Mouse (Mus musculus) adrenal gland, postnatal 36 days (tissue): ENCODE results near the gene 2610008E11Rik. TPM values are rescaled to one million over a fixed set of nuclear protein-coding genes. Genes with fewer than 3 reads are reported as not detected.
"Not testable (repeated sequence)": the region's sequence is repeated elsewhere in the genome, so short reads cannot be mapped to it uniquely, and the experiment has no call there.

Experiments used
- DNase-seq, 2 experiments: peaks; one replicate each; pipeline ENCODE4 v3.0.0; 2021; ENCODE audit warnings: mixed read lengths in 1 of 2
- long read RNA-seq, 2 experiments: library from polyadenylated mRNA; stranded (forward); transcript quantifications; one replicate each; pipeline ENCODE4 v2.0.0; 2021; ENCODE audit warnings: borderline sequencing depth in 2 of 2
- total RNA-seq, 2 experiments: library from RNA; stranded (reverse); gene quantifications; 2 replicates each; pipeline ENCODE4 v1.2.3; 2021

Gene 2610008E11Rik
- 10 to 100 TPM; 12.0 to 13.2 TPM for total RNA-seq
- long read RNA-seq, experiment 1, full-length matches to known transcripts = 2 of 4 reads
- long read RNA-seq, experiment 1, partial matches to known transcripts = 0 of 4 reads
- long read RNA-seq, experiment 1, other reads (novel, unspliced or antisense) = 2 of 4 reads
- long read RNA-seq, experiment 2, full-length matches to known transcripts = 1 of 1 reads
- long read RNA-seq, experiment 2, partial matches to known transcripts = 0 of 1 reads
- long read RNA-seq, experiment 2, other reads (novel, unspliced or antisense) = 0 of 1 reads

GRCm38 (mm10) chr10:79097161-79097754 lies at the start of gene 2610008E11Rik:
2610008E11Rik (minus strand) TSS chr10:79097600.
- DNase-seq = peak; percentile 88 to 92

- peak; percentile 54 to 61 for DNase-seq
These were observed 18.9 kb upstream of the 2610008E11Rik start for GRCm38 (mm10) chr10:79116125-79116849.

- DNase-seq = no peak
These were observed 17.7 kb upstream of the 2610008E11Rik start for GRCm38 (mm10) chr10:79115085-79115484.

GRCm38 (mm10) chr10:79110482-79110881 lies 13.1 kb upstream of the 2610008E11Rik start:
- DNase-seq = no peak

- DNase-seq = no peak
These were observed 11.8 kb upstream of the 2610008E11Rik start for GRCm38 (mm10) chr10:79109156-79109555.

- no peak for DNase-seq
These were observed 10.1 kb upstream of the 2610008E11Rik start for GRCm38 (mm10) chr10:79107531-79107930.

GRCm38 (mm10) chr10:79106325-79107282 lies 9.2 kb upstream of the 2610008E11Rik start:
- no peak for DNase-seq

GRCm38 (mm10) chr10:79096706-79097105 lies 694 bp downstream of the 2610008E11Rik start:
- no peak for DNase-seq

GRCm38 (mm10) chr10:79091731-79092130 lies 5.7 kb downstream of the 2610008E11Rik start:
- DNase-seq = no peak

GRCm38 (mm10) chr10:79089000-79089399 lies 8.4 kb downstream of the 2610008E11Rik start:
- no peak for DNase-seq

GRCm38 (mm10) chr10:79086577-79086976 lies 10.8 kb downstream of the 2610008E11Rik start:
- DNase-seq = no peak

- DNase-seq = not testable (repeated sequence)
These were observed 40.0 kb downstream of the 2610008E11Rik start for GRCm38 (mm10) chr10:79057370-79057769.

GRCm38 (mm10) chr10:79042457-79042856 lies 54.9 kb downstream of the 2610008E11Rik start:
- not testable (repeated sequence) for DNase-seq

GRCm38 (mm10) chr10:79028441-79028840 lies 69.0 kb downstream of the 2610008E11Rik start, which contains the start of gene Olfr57:
Olfr57 (plus strand) TSS chr10:79028741.
- DNase-seq = no peak

Other genes with a start within 250 kb of the 2610008E11Rik start
- not detected for gene Olfr1356, start 245.4 kb downstream of the 2610008E11Rik start, total RNA-seq
- gene Olfr1355, start 222.1 kb downstream of the 2610008E11Rik start, total RNA-seq = not detected
- gene Olfr1354, start 184.4 kb downstream of the 2610008E11Rik start, total RNA-seq = not detected
- not detected for gene Olfr8, start 147.0 kb downstream of the 2610008E11Rik start, total RNA-seq
- gene Olfr1353, start 134.3 kb downstream of the 2610008E11Rik start, total RNA-seq = not detected
- not detected for gene Olfr1352, start 116.5 kb downstream of the 2610008E11Rik start, total RNA-seq
- gene Olfr1351, start 85.1 kb downstream of the 2610008E11Rik start, total RNA-seq = not detected
- gene Olfr57, start 68.9 kb downstream of the 2610008E11Rik start, total RNA-seq = not detected
- not detected for gene Vmn2r80, start 51.2 kb upstream of the 2610008E11Rik start, total RNA-seq
- not detected for gene Vmn2r81, start 150.1 kb upstream of the 2610008E11Rik start, total RNA-seq